Mouse (Mus musculus) small intestine, adult 2 months (tissue): ENCODE measurements around the gene Cryga.

ENCODE experiments used
- CTCF ChIP-seq: fragments of 200-500 bp; IDR thresholded peaks from 2 replicates; pipeline ENCODE4 v1.5.1; 2012; ENCODE audit warnings: low read depth, mild to moderate bottlenecking, control low read depth, inconsistent platforms, low read length, moderate library complexity, mixed read lengths; ENCODE audit not compliant: insufficient replicate concordance, insufficient read length; ENCODE audit errors: extremely low read depth
- POLR2A ChIP-seq: fragments of 200-500 bp; IDR thresholded peaks from 2 replicates; pipeline ENCODE4 v1.6.1; 2012; ENCODE audit warnings: low read depth, mild to moderate bottlenecking, control low read depth, inconsistent platforms, low read length, moderate library complexity

- TF ChIP-seq CTCF: no peak
- TF ChIP-seq POLR2A: no peak
Measured at GRCm38 (mm10) chr1:65082188-65082587, 21.0 kb downstream of the Cryga start, which contains the start of gene Crygb.
